Mouse (Mus musculus): Measurements from ENCODE around the gene Vasn. TPM values are rescaled to one million over a fixed set of nuclear protein-coding genes. Genes with fewer than 3 reads are reported as not detected.
A peak's percentile ranks its signal among the peaks of the same experiment; 100 is the strongest.

Gene Vasn
- 3.4 and 3.9 TPM in 2 replicates for polyA plus RNA-seq (2014; fragmentation: Nextera tagmentation; extraction: Ambion mirVana)

DNA sequence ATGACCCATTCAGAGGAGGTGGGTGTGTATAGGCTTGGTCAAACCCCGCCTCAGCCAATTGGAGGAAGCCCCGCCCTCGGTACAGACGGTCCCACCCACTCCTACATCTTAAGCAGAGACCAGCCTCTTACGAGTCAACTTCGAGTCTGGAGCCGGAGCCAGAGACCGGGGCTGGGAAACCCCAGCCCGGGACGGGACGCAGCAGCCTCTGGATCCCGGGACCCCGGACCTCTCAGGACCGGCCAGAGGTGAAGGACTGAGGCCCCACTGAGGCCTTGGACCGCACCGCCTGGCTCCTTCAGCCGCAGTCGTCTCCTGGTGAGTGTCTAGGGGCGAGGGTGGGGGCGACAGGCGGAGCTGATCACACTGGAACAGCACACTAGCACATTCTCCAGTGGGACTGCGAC lies at the start of gene Vasn, which contains the start of gene Dnaja3:
Gene Vasn, plus strand, starts transcription at position 111 of the 407 bp plus-strand sequence.
Gene Dnaja3, plus strand, starts transcription at position 159 of the 407 bp plus-strand sequence.
- 2% methylated on average over 22 of the region's 22 CpGs for WGBS
- DNase-seq: peak; percentile 85
- H3K9me3 ChIP-seq (ENCODE audit: control insufficient read depth, low read length): no peaks in the 10 kb centered on the region
- peak; percentile 86 for ATAC-seq (ENCODE audit: low FRiP score, low TSS enrichment)
- no peaks in the 10 kb centered on the region for H3K27me3 ChIP-seq (ENCODE audit: control insufficient read depth, insufficient read depth, low read length)
- no peaks in the 10 kb centered on the region for H3K36me3 ChIP-seq (ENCODE audit: control insufficient read depth, insufficient read depth, low read length)
- peak within 1 kb of the TSS; percentile 39 for H3K4me3 ChIP-seq (replicated peaks; ENCODE audit: low read depth, low read length)
- peak within 1 kb of the TSS; percentile 54 for H3K9ac ChIP-seq (replicated peaks; ENCODE audit: low read length)
- peak within 1 kb of the TSS; percentile 64 for H3K4me2 ChIP-seq (ENCODE audit: low read length)
- peak within 1 kb of the TSS; percentile 26; the same call in 1 of the 2 replicates for H3K27ac ChIP-seq (replicated peaks; ENCODE audit: low read depth, low read length)
- peaks cover 15% of the 10 kb centered on the region; the same call in 1 of the 2 replicates for H3K4me1 ChIP-seq (ENCODE audit: control insufficient read depth, insufficient read depth, low read length)

DNA sequence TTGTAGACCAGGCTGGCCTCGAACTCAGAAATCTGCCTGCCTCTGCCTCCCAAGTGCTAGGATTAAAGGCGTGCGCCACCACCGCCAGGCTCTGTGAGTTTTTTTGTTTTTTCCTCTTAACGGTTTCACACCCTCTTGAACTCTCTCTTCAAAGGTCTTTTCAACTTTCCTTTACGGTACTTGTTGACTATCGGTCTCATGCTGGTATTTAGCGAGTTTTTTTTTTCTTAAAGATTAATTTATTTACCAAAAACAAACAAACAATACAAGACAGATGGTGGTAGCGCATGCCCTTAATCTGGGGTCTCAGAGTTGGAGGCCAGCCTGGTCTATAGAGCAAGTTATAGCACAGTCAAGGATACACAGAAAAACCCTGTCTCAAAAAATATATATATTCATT lies 49.5 kb upstream of the Vasn start:
- peaks cover 5% of the 10 kb centered on the region; the same call in 1 of the 2 replicates for H3K36me3 ChIP-seq (ENCODE audit: control insufficient read depth, insufficient read depth, low read length)
- no peak overlapping the region for H3K4me3 ChIP-seq (replicated peaks; ENCODE audit: low read depth, low read length)
- H3K4me1 ChIP-seq (ENCODE audit: control insufficient read depth, insufficient read depth, low read length): peaks cover 16% of the 10 kb centered on the region
- H3K27me3 ChIP-seq (ENCODE audit: control insufficient read depth, insufficient read depth, low read length): no peaks in the 10 kb centered on the region
- 97% methylated on average over 9 of the region's 9 CpGs for WGBS
- ATAC-seq (ENCODE audit: low FRiP score, low TSS enrichment) (no peak), DNase-seq (peak; percentile 74)
- H3K27ac ChIP-seq (replicated peaks; ENCODE audit: low read depth, low read length): no peak overlapping the region
- H3K9ac ChIP-seq (replicated peaks; ENCODE audit: low read length): no peak overlapping the region
- H3K9me3 ChIP-seq (ENCODE audit: control insufficient read depth, low read length): no peaks in the 10 kb centered on the region
- H3K4me2 ChIP-seq (ENCODE audit: low read length): no peak overlapping the region

DNA sequence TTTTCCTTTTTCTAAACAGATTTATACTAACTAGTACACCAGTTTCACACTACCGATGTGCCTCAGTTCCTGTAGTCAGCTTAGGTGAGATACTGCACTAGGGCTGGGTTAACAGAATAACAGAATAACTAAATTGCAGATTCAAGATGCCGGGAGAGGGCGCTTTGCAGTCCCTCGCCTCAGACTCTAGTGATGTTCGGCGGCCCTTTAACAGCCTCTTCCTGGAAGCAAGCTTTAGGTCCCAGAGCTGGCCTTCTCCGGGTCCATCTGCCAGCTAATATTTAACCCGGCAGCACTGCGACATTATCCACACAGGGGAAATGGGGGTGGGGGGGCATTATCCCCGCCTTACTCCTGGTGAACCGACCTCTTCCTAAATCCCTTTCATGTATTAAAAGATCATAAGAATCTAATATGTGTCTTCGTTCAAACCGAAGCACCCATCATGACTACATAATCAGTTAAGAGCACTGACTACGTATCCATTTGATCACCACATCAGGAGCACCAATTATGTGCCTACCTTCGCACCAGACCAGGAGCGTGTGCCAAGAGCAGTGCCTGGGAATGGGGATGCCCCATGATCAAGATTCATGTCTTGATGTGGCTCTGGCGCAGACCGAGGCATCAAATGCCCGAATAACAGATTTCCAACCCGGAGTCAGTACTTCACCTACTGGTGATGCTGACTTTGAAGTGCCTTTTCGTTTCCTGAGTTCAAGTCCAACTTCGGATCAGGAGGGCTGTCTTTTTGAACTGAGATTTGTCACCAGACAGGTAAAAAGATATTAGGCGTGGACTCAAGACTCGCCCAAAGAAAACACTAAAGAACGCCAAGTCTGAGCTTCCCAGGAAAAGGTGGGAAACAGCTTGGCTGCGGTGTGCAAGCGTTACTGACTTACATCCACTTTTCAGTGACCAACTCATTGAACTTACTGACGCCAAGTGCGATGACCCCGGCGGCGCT lies 46.5 kb upstream of the Vasn start:
- peak overlapping the region; percentile 98 for H3K4me2 ChIP-seq (ENCODE audit: low read length)
- H3K4me1 ChIP-seq (ENCODE audit: control insufficient read depth, insufficient read depth, low read length): peaks cover 40% of the 10 kb centered on the region
- 10% methylated on average over 32 of the region's 32 CpGs for whole genome bisulfite sequencing
- H3K4me3 ChIP-seq (replicated peaks; ENCODE audit: low read depth, low read length): peak overlapping the region; percentile 83
- no peaks in the 10 kb centered on the region for H3K27me3 ChIP-seq (ENCODE audit: control insufficient read depth, insufficient read depth, low read length)
- peak overlapping the region; percentile 91 for H3K9ac ChIP-seq (replicated peaks; ENCODE audit: low read length)
- H3K9me3 ChIP-seq (ENCODE audit: control insufficient read depth, low read length): no peaks in the 10 kb centered on the region
- no peak for ATAC-seq (ENCODE audit: low FRiP score, low TSS enrichment)
- peak overlapping the region; percentile 95 for H3K27ac ChIP-seq (replicated peaks; ENCODE audit: low read depth, low read length)
- peak; percentile 84 for DNase-seq
- peaks cover 5% of the 10 kb centered on the region; the same call in 1 of the 2 replicates for H3K36me3 ChIP-seq (ENCODE audit: control insufficient read depth, insufficient read depth, low read length)

DNA sequence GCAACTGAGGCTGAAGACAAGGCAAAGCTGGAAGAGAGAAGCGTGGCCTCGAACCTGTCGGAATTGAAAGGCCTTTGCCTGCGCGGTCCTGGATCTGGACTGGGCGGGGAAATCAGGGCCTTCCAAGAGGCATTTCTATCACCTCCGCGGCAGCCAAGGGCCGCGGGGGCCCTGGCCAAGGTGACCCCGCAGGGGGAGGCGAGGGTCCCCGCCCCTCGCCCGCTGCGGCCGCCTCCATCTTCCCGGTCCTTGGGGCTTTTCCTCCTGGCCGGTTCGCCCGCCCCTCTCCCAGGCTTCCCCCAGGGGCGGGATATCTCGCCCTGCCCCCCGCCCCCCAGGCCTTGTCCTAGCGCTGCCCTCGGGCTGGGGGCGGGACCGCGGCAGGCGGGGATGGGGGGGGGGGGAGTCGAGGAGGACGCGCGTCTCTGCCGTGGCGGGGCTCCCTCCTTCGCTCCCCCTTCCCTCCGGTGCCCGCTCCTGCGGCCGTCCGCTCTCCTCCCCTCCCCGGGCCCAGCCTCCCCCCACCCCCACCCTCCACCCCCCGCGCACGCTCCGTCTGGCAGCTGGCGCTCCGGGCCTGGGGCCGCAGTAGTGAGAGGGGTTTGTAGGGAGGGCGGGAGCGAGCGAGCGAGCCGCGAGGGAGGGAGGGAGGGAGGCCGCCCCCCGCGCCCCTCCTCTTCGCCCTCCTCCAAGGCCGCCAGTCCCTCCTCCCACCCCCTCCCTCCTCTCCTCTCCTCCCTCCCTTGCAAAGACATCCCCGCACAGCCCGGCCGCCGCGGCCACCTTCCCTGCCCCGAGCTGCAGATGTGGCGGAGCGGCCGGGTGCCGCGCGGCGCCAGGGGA lies 45.5 kb upstream of the Vasn start, which contains the start of gene Glis2:
Gene Glis2, plus strand, starts transcription at position 743 of the 843 bp plus-strand sequence.
- DNase-seq: peak; percentile 95
- peak; percentile 90 for ATAC-seq (ENCODE audit: low FRiP score, low TSS enrichment)
- H3K36me3 ChIP-seq (ENCODE audit: control insufficient read depth, insufficient read depth, low read length): peaks cover 5% of the 10 kb centered on the region; the same call in 1 of the 2 replicates
- no peaks in the 10 kb centered on the region for H3K27me3 ChIP-seq (ENCODE audit: control insufficient read depth, insufficient read depth, low read length)
- H3K4me3 ChIP-seq (replicated peaks; ENCODE audit: low read depth, low read length): peak within 1 kb of the TSS; percentile 83
- peak within 1 kb of the TSS; percentile 95 for H3K27ac ChIP-seq (replicated peaks; ENCODE audit: low read depth, low read length)
- WGBS: 1% methylated on average over 46 of the region's 74 CpGs
- no peaks in the 10 kb centered on the region for H3K9me3 ChIP-seq (ENCODE audit: control insufficient read depth, low read length)
- H3K4me2 ChIP-seq (ENCODE audit: low read length): peak within 1 kb of the TSS; percentile 98
- peaks cover 50% of the 10 kb centered on the region for H3K4me1 ChIP-seq (ENCODE audit: control insufficient read depth, insufficient read depth, low read length)
- H3K9ac ChIP-seq (replicated peaks; ENCODE audit: low read length): peak within 1 kb of the TSS; percentile 91

DNA sequence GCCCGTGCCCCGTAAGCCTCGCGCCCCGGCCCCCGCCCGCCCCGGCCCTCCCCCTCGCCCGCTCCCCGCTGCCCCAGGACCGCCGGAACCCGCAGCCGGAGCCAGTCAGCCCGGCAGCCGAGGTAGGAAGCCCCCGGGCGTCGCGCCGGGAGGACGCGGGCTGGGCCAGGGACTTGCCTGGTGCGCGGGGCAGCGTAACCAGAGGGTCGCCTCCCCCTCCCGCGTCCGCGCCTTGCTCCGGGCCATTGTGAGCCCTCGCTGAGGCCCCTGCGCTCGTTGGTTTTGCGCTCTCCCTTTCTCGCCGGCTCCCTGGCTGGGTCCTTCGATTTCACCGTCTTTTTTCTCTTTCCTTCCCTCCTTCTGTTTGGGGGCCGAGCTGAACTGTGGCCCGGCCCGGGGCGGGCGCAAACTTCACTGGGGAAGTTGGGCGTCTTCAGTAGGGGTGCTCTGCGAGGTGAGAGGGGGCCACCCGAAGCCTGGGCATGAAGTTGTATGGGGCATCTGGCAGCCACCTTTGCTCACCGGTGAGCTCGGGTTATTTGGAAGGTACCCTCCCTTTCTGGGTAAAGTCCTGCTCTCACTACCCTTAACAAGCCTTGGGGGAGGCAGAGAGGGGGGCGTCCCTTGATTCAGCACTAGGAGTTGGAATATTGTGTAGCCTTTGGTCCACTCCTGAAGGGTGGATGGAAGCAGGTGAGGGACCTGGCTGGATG lies 44.8 kb upstream of the Vasn start:
- Histone ChIP-seq H3K9ac (replicated peaks; ENCODE audit: low read length) (peak overlapping the region; percentile 91), H3K4me2 (ENCODE audit: low read length) (peak overlapping the region; percentile 98), H3K27me3 (ENCODE audit: control insufficient read depth, insufficient read depth, low read length) (no peaks in the 10 kb centered on the region), H3K27ac (replicated peaks; ENCODE audit: low read depth, low read length) (peak overlapping the region; percentile 95), H3K4me1 (ENCODE audit: control insufficient read depth, insufficient read depth, low read length) (peaks cover 52% of the 10 kb centered on the region), H3K4me3 (replicated peaks; ENCODE audit: low read depth, low read length) (peak overlapping the region; percentile 83), H3K36me3 (ENCODE audit: control insufficient read depth, insufficient read depth, low read length) (peaks cover 5% of the 10 kb centered on the region; the same call in 1 of the 2 replicates), H3K9me3 (ENCODE audit: control insufficient read depth, low read length) (no peaks in the 10 kb centered on the region)
- WGBS: under 1% methylated on average over 47 of the region's 52 CpGs
- peak; percentile 46 for ATAC-seq (ENCODE audit: low FRiP score, low TSS enrichment)
- peak; percentile 79 for DNase-seq

DNA sequence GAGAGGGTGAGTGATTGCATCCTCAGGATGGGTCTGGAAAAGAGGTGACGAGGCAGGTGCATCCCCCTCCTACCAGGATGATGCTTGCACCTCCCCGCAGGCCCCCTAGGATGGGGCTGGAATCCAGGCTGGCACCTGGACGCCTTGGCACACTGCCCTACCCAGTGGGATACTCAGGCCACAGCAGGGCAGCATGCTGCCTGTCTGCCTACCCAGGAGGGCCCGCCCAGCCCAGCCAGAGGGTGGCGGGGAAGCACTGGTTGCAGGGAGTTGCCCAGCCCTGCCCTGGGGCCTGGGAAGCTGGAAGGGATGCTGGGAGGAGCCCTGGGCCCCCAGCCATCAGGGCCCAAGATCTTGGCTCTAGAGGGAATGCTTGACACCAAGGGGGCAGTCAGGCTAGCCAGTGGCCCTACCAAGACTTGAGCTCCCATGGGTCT lies 44.2 kb upstream of the Vasn start:
- peaks cover 5% of the 10 kb centered on the region; the same call in 1 of the 2 replicates for H3K36me3 ChIP-seq (ENCODE audit: control insufficient read depth, insufficient read depth, low read length)
- H3K27ac ChIP-seq (replicated peaks; ENCODE audit: low read depth, low read length): peak overlapping the region; percentile 95
- H3K4me3 ChIP-seq (replicated peaks; ENCODE audit: low read depth, low read length): peak overlapping the region; percentile 83
- WGBS: 1% methylated on average over 5 of the region's 5 CpGs
- H3K4me2 ChIP-seq (ENCODE audit: low read length): peak overlapping the region; percentile 98
- DNase-seq (peak; percentile 36), ATAC-seq (ENCODE audit: low FRiP score, low TSS enrichment) (no peak)
- H3K9me3 ChIP-seq (ENCODE audit: control insufficient read depth, low read length): no peaks in the 10 kb centered on the region
- H3K27me3 ChIP-seq (ENCODE audit: control insufficient read depth, insufficient read depth, low read length): no peaks in the 10 kb centered on the region
- peaks cover 52% of the 10 kb centered on the region for H3K4me1 ChIP-seq (ENCODE audit: control insufficient read depth, insufficient read depth, low read length)
- peak overlapping the region; percentile 91 for H3K9ac ChIP-seq (replicated peaks; ENCODE audit: low read length)

DNA sequence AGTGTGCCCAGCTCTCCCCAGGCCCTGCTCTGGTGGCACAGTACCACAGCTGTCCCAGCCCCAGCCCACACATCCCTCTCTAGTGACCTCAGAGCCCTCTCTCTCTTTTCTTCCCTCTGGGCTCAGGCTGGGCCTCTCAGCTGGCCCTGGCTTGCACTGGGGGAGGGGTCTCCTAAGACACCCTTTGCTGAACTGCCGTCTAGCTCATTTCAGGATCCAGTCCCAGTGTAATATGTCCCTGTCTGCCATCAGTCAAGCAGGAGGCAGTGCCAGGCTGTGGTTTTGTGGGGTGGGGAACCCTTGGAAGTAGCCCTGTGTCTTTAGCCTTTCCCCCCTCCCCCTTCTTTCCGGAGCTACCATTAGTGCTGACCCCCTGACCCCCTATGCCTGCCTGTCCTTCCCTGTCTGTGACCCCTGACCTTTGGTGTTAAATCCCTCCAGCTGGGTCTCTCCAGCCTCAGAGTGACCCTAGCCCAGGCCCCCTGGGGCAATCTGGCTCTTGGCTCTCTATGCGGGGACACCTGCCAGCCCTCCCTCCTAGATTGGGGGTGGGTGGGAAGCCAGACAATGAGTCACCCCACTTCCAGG lies 43.5 kb upstream of the Vasn start:
- Histone ChIP-seq H3K4me2 (ENCODE audit: low read length) (peak overlapping the region; percentile 98), H3K4me1 (ENCODE audit: control insufficient read depth, insufficient read depth, low read length) (peaks cover 56% of the 10 kb centered on the region), H3K9me3 (ENCODE audit: control insufficient read depth, low read length) (no peaks in the 10 kb centered on the region), H3K27ac (replicated peaks; ENCODE audit: low read depth, low read length) (peak overlapping the region; percentile 95), H3K9ac (replicated peaks; ENCODE audit: low read length) (peak overlapping the region; percentile 91), H3K27me3 (ENCODE audit: control insufficient read depth, insufficient read depth, low read length) (no peaks in the 10 kb centered on the region), H3K36me3 (ENCODE audit: control insufficient read depth, insufficient read depth, low read length) (no peaks in the 10 kb centered on the region), H3K4me3 (replicated peaks; ENCODE audit: low read depth, low read length) (peak overlapping the region; percentile 83)
- peak; percentile 30 for DNase-seq
- WGBS: 6% methylated on average over 3 of the region's 3 CpGs
- no peak for ATAC-seq (ENCODE audit: low FRiP score, low TSS enrichment)

All from midbrain, embryonic 14.5 days (tissue).